Mouse (Mus musculus): Measurements from ENCODE around the gene Prnd.

GRCm38 (mm10) chr2:131946351-131946750 lies 4.3 kb upstream of the Prnd start:
- TF ChIP-seq CTCF (IDR thresholded peaks at IDR 0.05; ENCODE audit: borderline replicate concordance, extremely low read depth, insufficient read depth, insufficient read length) (no peak), POLR2A (IDR thresholded peaks at IDR 0.05; ENCODE audit: borderline replicate concordance, extremely low read depth, insufficient read depth, insufficient read length, poor library complexity, severe bottlenecking) (no peak)
